Mouse (Mus musculus): ENCODE measurements around the gene Scn10a. TPM values are rescaled to one million over a fixed set of nuclear protein-coding genes. Genes with fewer than 3 reads are reported as not detected.

The Scn10a gene
- total and polyA plus RNA-seq, 2 experiments from 2014 or later, result 0.65 to 2.1 TPM

GRCm38 (mm10) chr9:119559537-119560276, 159.4 kb downstream of the Scn10a start:
- DNase-seq (ENCODE audit: low spot score) (no peak), ATAC-seq (ENCODE audit: insufficient read depth, low read depth) (no peak)
- Histone ChIP-seq H3K27me3 (ENCODE audit: control insufficient read depth, insufficient read depth, low read length) (no peaks in the 10 kb centered on the region), H3K27ac (ENCODE audit: low read depth) (no peak overlapping the region), H3K9ac (replicated peaks; ENCODE audit: low read depth, low read length) (no peak overlapping the region), H3K4me2 (ENCODE audit: low read depth, low read length) (no peak overlapping the region), H3K9me3 (replicated peaks; ENCODE audit: control insufficient read depth, low read length) (no peaks in the 10 kb centered on the region), H3K36me3 (replicated peaks; ENCODE audit: control insufficient read depth, insufficient read depth, low read length) (0 out of 2 replicates have a peak, but pooled peaks cover 8% of the 10 kb centered on the region), H3K4me3 (ENCODE audit: low read depth, low read length) (no peak overlapping the region), H3K4me1 (ENCODE audit: control insufficient read depth, insufficient read depth) (peaks cover 10% of the 10 kb centered on the region)
- 66% methylated on average over 16 of the region's 16 CpGs for WGBS
- TF ChIP-seq EP300 (IDR thresholded peaks at IDR 0.05; ENCODE audit: low read depth), result no peak
- no peak for TF ChIP-seq CTCF (IDR thresholded peaks at IDR 0.05; ENCODE audit: low read depth)

Other genes starting within 250 kb of the Scn10a start
- 82.7 and 96.1 TPM in 2 replicates for gene Scn5a, start 140.3 kb downstream of the Scn10a start, total RNA-seq (2014; rRNA removed; ENCODE audit: low replicate concordance)
- gene Scn5a, start 140.3 kb downstream of the Scn10a start, polyA plus RNA-seq (2015; fragmentation: Nextera tagmentation; extraction: Ambion mirVana), result 11.5 and 16.8 TPM in 2 replicates
- gene Scn11a, start 106.1 kb upstream of the Scn10a start, total RNA-seq (2014; rRNA removed; ENCODE audit: low replicate concordance), result not detected in 2 replicates
- 0.01 and 0.03 TPM in 2 replicates for gene Scn11a, start 106.1 kb upstream of the Scn10a start, polyA plus RNA-seq (2015; fragmentation: Nextera tagmentation; extraction: Ambion mirVana)
- 19.0 and 25.3 TPM in 2 replicates for gene Wdr48, start 175.6 kb upstream of the Scn10a start, total RNA-seq (2014; rRNA removed; ENCODE audit: low replicate concordance)
- 19.4 and 19.9 TPM in 2 replicates for gene Wdr48, start 175.6 kb upstream of the Scn10a start, polyA plus RNA-seq (2015; fragmentation: Nextera tagmentation; extraction: Ambion mirVana)
- gene Gorasp1, start 218.2 kb upstream of the Scn10a start, total RNA-seq (2014; rRNA removed; ENCODE audit: low replicate concordance), result 10.0 and 63.5 TPM in 2 replicates
- gene Gorasp1, start 218.2 kb upstream of the Scn10a start, polyA plus RNA-seq (2015; fragmentation: Nextera tagmentation; extraction: Ambion mirVana), result 14.1 and 16.8 TPM in 2 replicates
- gene Ttc21a, start 218.3 kb upstream of the Scn10a start, total RNA-seq (2014; rRNA removed; ENCODE audit: low replicate concordance), result 0.27 TPM in 1 of 2 replicates, not detected in the other
- 0.05 and 0.07 TPM in 2 replicates for gene Ttc21a, start 218.3 kb upstream of the Scn10a start, polyA plus RNA-seq (2015; fragmentation: Nextera tagmentation; extraction: Ambion mirVana)

Measured in heart, postnatal 0 days (tissue).